Mouse (Mus musculus) layer of hippocampus, adult 9-10 months (tissue): ENCODE results near the gene Taf11.

Experiments used
- DNase-seq: peaks from one replicate; pipeline ENCODE4 v3.0.0; 2022; ENCODE audit warnings: low spot score

Taf11 gene

GRCm38 (mm10) chr17:27920676-27921075 is 11.0 kb upstream of the Taf11 start:
- no peak for DNase-seq

GRCm38 (mm10) chr17:27916366-27916765 is 6.7 kb upstream of the Taf11 start:
- no peak for DNase-seq

- DNase-seq = no peak
Observed at GRCm38 (mm10) chr17:27914742-27915141, 5.1 kb upstream of the Taf11 start.

GRCm38 (mm10) chr17:27911371-27911770 is 1.7 kb upstream of the Taf11 start:
- no peak for DNase-seq

- DNase-seq = no peak
Observed at GRCm38 (mm10) chr17:27908888-27909621, 589 bp downstream of the Taf11 start, which contains the start of gene Anks1. Gene Anks1, plus strand, starts transcription at chr17:27909306.

- no peak for DNase-seq
Observed at GRCm38 (mm10) chr17:27908206-27908887, 1.3 kb downstream of the Taf11 start.

GRCm38 (mm10) chr17:27907512-27908205 is 2.0 kb downstream of the Taf11 start:
- DNase-seq = peak; percentile 83

- DNase-seq = no peak
Observed at GRCm38 (mm10) chr17:27886499-27887210, 23.0 kb downstream of the Taf11 start.

- no peak for DNase-seq
Observed at GRCm38 (mm10) chr17:27883994-27884393, 25.6 kb downstream of the Taf11 start.

GRCm38 (mm10) chr17:27883129-27883528 is 26.5 kb downstream of the Taf11 start:
- no peak for DNase-seq

GRCm38 (mm10) chr17:27881518-27881917 is 28.1 kb downstream of the Taf11 start:
- no peak for DNase-seq

- no peak for DNase-seq
Observed at GRCm38 (mm10) chr17:27874510-27874909, 35.1 kb downstream of the Taf11 start.

- no peak for DNase-seq
Observed at GRCm38 (mm10) chr17:27873583-27873982, 36.1 kb downstream of the Taf11 start.

GRCm38 (mm10) chr17:27871851-27872250 is 37.8 kb downstream of the Taf11 start:
- peak; percentile 52 for DNase-seq

- no peak for DNase-seq
Observed at GRCm38 (mm10) chr17:27866737-27867136, 42.9 kb downstream of the Taf11 start.

- no peak for DNase-seq
Observed at GRCm38 (mm10) chr17:27865461-27865860, 44.2 kb downstream of the Taf11 start.

- no peak for DNase-seq
Observed at GRCm38 (mm10) chr17:27859131-27859530, 50.5 kb downstream of the Taf11 start.

GRCm38 (mm10) chr17:27857649-27858475 is 51.8 kb downstream of the Taf11 start:
- no peak for DNase-seq

- DNase-seq = no peak
Observed at GRCm38 (mm10) chr17:27856798-27857648, 52.6 kb downstream of the Taf11 start.

GRCm38 (mm10) chr17:27856265-27856797 is 53.3 kb downstream of the Taf11 start, which contains the start of gene Uhrf1bp1:
Gene Uhrf1bp1, plus strand, starts transcription at chr17:27856441.
- DNase-seq = peak; percentile 31
